Mouse (Mus musculus): ENCODE measurements at regions not wholly inside any gene's neighbourhood (a gene's known extent, or its start where the extent isn't known, plus 50 kb on each side); places are given as distances from the start of the nearest gene placed in this dataset.

- Histone ChIP-seq H3K4me2 (ENCODE audit: low read length) (no peak overlapping the region), H3K36me3 (ENCODE audit: control insufficient read depth, insufficient read depth, low read length) (no peaks in the 10 kb centered on the region), H3K4me1 (ENCODE audit: control insufficient read depth, insufficient read depth, low read depth, low read length) (peaks cover 6% of the 10 kb centered on the region; the same call in 1 of the 2 replicates), H3K27ac (ENCODE audit: low read depth, low read length) (no peak overlapping the region), H3K9me3 (ENCODE audit: control insufficient read depth, low read length) (no peaks in the 10 kb centered on the region), H3K4me3 (ENCODE audit: low read length) (no peak overlapping the region), H3K27me3 (replicated peaks; ENCODE audit: control insufficient read depth, insufficient read depth, low read length) (no peaks in the 10 kb centered on the region), H3K9ac (ENCODE audit: low read depth, low read length) (no peak overlapping the region)
- WGBS, result 29% methylated on average over 8 of the region's 8 CpGs
- ATAC-seq, result no peak
Observed at GRCm38 (mm10) chr6:89245506-89245905, 116.9 kb downstream of the Plxna1 start.

- ATAC-seq, result no peak
- Histone ChIP-seq H3K4me2 (ENCODE audit: low read length) (no peak overlapping the region), H3K4me3 (ENCODE audit: low read length) (no peak overlapping the region), H3K4me1 (ENCODE audit: control insufficient read depth, insufficient read depth, low read depth, low read length) (peaks cover 5% of the 10 kb centered on the region; the same call in 1 of the 2 replicates), H3K9me3 (ENCODE audit: control insufficient read depth, low read length) (no peaks in the 10 kb centered on the region), H3K9ac (ENCODE audit: low read depth, low read length) (no peak overlapping the region), H3K27me3 (replicated peaks; ENCODE audit: control insufficient read depth, insufficient read depth, low read length) (no peaks in the 10 kb centered on the region), H3K36me3 (ENCODE audit: control insufficient read depth, insufficient read depth, low read length) (no peaks in the 10 kb centered on the region), H3K27ac (ENCODE audit: low read depth, low read length) (no peak overlapping the region)
- 84% methylated on average over 5 of the region's 5 CpGs for WGBS
Observed at GRCm38 (mm10) chr6:89246261-89246660, 116.2 kb downstream of the Plxna1 start.

- H3K4me1 ChIP-seq (ENCODE audit: control insufficient read depth, insufficient read depth, low read depth, low read length), result peaks cover 5% of the 10 kb centered on the region; the same call in 1 of the 2 replicates
- H3K4me2 ChIP-seq (ENCODE audit: low read length), result no peak overlapping the region
- H3K4me3 ChIP-seq (ENCODE audit: low read length), result no peak overlapping the region
- ATAC-seq, result no peak
- H3K9me3 ChIP-seq (ENCODE audit: control insufficient read depth, low read length), result no peaks in the 10 kb centered on the region
- no peak overlapping the region for H3K27ac ChIP-seq (ENCODE audit: low read depth, low read length)
- H3K9ac ChIP-seq (ENCODE audit: low read depth, low read length), result no peak overlapping the region
- H3K27me3 ChIP-seq (replicated peaks; ENCODE audit: control insufficient read depth, insufficient read depth, low read length), result no peaks in the 10 kb centered on the region
- no peaks in the 10 kb centered on the region for H3K36me3 ChIP-seq (ENCODE audit: control insufficient read depth, insufficient read depth, low read length)
- WGBS, result 64% methylated on average over 9 of the region's 9 CpGs
Observed at GRCm38 (mm10) chr6:89248574-89248973, 113.8 kb downstream of the Plxna1 start.

GRCm38 (mm10) chr6:89249303-89249702 lies 113.1 kb downstream of the Plxna1 start:
- H3K9me3 ChIP-seq (ENCODE audit: control insufficient read depth, low read length), result no peaks in the 10 kb centered on the region
- peaks cover 5% of the 10 kb centered on the region; the same call in 1 of the 2 replicates for H3K4me1 ChIP-seq (ENCODE audit: control insufficient read depth, insufficient read depth, low read depth, low read length)
- H3K27ac ChIP-seq (ENCODE audit: low read depth, low read length), result no peak overlapping the region
- no peak for ATAC-seq
- WGBS, result 85% methylated on average over 8 of the region's 8 CpGs
- H3K9ac ChIP-seq (ENCODE audit: low read depth, low read length), result no peak overlapping the region
- no peaks in the 10 kb centered on the region for H3K27me3 ChIP-seq (replicated peaks; ENCODE audit: control insufficient read depth, insufficient read depth, low read length)
- H3K36me3 ChIP-seq (ENCODE audit: control insufficient read depth, insufficient read depth, low read length), result no peaks in the 10 kb centered on the region
- no peak overlapping the region for H3K4me2 ChIP-seq (ENCODE audit: low read length)
- H3K4me3 ChIP-seq (ENCODE audit: low read length), result no peak overlapping the region

DNA sequence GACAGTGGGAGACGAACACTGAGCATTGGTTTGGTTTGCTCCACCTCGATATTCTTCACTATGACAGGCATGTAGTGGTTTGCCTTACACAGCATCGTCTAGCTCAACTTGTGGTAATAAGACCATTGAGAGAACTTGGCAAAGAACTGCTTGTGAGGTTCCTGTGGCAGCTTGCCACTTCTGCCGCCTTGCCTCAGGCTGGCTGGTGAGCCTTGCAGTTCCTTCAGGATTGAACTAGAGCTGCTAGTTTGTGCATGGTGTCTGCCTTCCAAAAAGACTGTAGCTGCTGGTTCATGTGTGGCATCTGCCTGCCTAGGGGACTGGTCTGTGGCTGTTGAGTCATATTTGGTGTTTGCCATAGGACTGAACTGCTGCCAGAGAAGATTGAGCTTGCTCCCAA lies 110.8 kb downstream of the Plxna1 start:
- ATAC-seq, result no peak
- H3K4me1 ChIP-seq (ENCODE audit: control insufficient read depth, insufficient read depth, low read depth, low read length), result peaks cover 7% of the 10 kb centered on the region; the same call in 1 of the 2 replicates
- no peaks in the 10 kb centered on the region for H3K9me3 ChIP-seq (ENCODE audit: control insufficient read depth, low read length)
- WGBS, result 74% methylated on average over 4 of the region's 4 CpGs
- no peak overlapping the region for H3K27ac ChIP-seq (ENCODE audit: low read depth, low read length)
- H3K27me3 ChIP-seq (replicated peaks; ENCODE audit: control insufficient read depth, insufficient read depth, low read length), result no peaks in the 10 kb centered on the region
- no peak overlapping the region for H3K4me2 ChIP-seq (ENCODE audit: low read length)
- H3K36me3 ChIP-seq (ENCODE audit: control insufficient read depth, insufficient read depth, low read length), result no peaks in the 10 kb centered on the region
- no peak overlapping the region for H3K9ac ChIP-seq (ENCODE audit: low read depth, low read length)
- H3K4me3 ChIP-seq (ENCODE audit: low read length), result no peak overlapping the region

DNA sequence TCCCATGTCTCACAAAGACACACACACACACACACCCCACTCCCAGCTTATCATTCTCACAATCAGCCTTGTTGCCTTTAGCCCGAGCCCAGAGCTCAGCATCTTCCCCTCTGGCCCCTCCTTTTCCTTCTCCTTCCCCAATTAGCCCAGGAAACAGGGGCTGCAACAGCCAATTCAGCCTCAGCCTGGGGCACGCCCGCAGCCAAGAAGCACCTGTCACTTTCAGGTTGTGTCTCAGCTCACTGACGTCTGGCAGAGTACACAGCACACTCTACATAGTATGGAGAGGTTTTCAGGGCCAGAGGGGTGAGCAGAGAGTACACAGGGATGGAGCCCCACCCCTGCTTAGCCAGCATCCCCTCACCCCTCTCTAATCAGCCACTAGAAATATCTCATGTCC lies 106.4 kb downstream of the Plxna1 start:
- no peak overlapping the region for H3K4me3 ChIP-seq (ENCODE audit: low read length)
- H3K27me3 ChIP-seq (replicated peaks; ENCODE audit: control insufficient read depth, insufficient read depth, low read length), result no peaks in the 10 kb centered on the region
- 53% methylated on average over 4 of the region's 4 CpGs for WGBS
- no peaks in the 10 kb centered on the region for H3K9me3 ChIP-seq (ENCODE audit: control insufficient read depth, low read length)
- ATAC-seq, result no peak
- H3K36me3 ChIP-seq (ENCODE audit: control insufficient read depth, insufficient read depth, low read length), result no peaks in the 10 kb centered on the region
- H3K27ac ChIP-seq (ENCODE audit: low read depth, low read length), result no peak overlapping the region
- no peak overlapping the region for H3K9ac ChIP-seq (ENCODE audit: low read depth, low read length)
- peaks cover 2% of the 10 kb centered on the region; the same call in 1 of the 2 replicates for H3K4me1 ChIP-seq (ENCODE audit: control insufficient read depth, insufficient read depth, low read depth, low read length)
- no peak overlapping the region for H3K4me2 ChIP-seq (ENCODE audit: low read length)

DNA sequence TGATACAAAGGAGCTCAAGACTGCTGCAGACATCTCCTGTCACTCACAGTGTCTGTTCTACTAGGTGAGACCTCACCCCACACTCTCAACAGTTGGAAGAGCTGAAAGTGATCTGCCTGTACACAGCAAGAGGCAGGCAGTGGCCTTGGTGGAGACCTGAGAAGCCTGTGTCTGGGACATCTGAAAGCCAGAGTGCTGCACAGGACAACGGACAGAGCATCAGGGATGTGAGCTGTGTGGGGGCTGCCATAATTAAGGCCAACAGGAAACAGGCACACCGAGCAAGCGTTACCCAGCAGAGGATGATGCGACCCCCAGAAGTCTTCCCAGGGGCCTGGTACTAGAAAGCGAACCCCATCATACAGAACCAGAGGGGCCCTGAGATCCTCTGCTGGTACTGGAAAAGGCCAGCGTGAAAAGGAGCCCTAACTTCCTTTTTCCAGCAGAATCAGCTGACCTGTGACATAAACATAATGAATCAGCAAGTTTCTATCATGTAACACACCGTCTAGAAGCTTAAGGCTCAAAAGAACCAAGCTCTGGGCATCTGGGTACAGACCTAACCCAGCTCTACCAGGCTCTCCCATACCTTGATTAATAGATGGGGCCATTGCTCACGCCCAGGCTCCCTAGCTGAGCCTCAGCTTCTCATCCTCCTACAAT lies 105.7 kb downstream of the Plxna1 start:
- peaks cover 2% of the 10 kb centered on the region; the same call in 1 of the 2 replicates for H3K4me1 ChIP-seq (ENCODE audit: control insufficient read depth, insufficient read depth, low read depth, low read length)
- H3K9ac ChIP-seq (ENCODE audit: low read depth, low read length), result no peak overlapping the region
- H3K27me3 ChIP-seq (replicated peaks; ENCODE audit: control insufficient read depth, insufficient read depth, low read length), result no peaks in the 10 kb centered on the region
- no peak overlapping the region for H3K4me2 ChIP-seq (ENCODE audit: low read length)
- no peak overlapping the region for H3K4me3 ChIP-seq (ENCODE audit: low read length)
- no peaks in the 10 kb centered on the region for H3K36me3 ChIP-seq (ENCODE audit: control insufficient read depth, insufficient read depth, low read length)
- H3K27ac ChIP-seq (ENCODE audit: low read depth, low read length), result no peak overlapping the region
- WGBS, result 82% methylated on average over 8 of the region's 8 CpGs
- no peak for ATAC-seq
- H3K9me3 ChIP-seq (ENCODE audit: control insufficient read depth, low read length), result no peaks in the 10 kb centered on the region

- Histone ChIP-seq H3K27ac (ENCODE audit: low read depth, low read length) (no peak overlapping the region), H3K9me3 (ENCODE audit: control insufficient read depth, low read length) (no peaks in the 10 kb centered on the region), H3K9ac (ENCODE audit: low read depth, low read length) (no peak overlapping the region), H3K4me3 (ENCODE audit: low read length) (no peak overlapping the region), H3K27me3 (replicated peaks; ENCODE audit: control insufficient read depth, insufficient read depth, low read length) (no peaks in the 10 kb centered on the region), H3K4me2 (ENCODE audit: low read length) (no peak overlapping the region), H3K36me3 (ENCODE audit: control insufficient read depth, insufficient read depth, low read length) (no peaks in the 10 kb centered on the region), H3K4me1 (ENCODE audit: control insufficient read depth, insufficient read depth, low read depth, low read length) (peaks cover 2% of the 10 kb centered on the region; the same call in 1 of the 2 replicates)
- 84% methylated on average over 6 of the region's 6 CpGs for WGBS
- ATAC-seq, result no peak
Observed at GRCm38 (mm10) chr6:89257416-89257815, 105.0 kb downstream of the Plxna1 start.

DNA sequence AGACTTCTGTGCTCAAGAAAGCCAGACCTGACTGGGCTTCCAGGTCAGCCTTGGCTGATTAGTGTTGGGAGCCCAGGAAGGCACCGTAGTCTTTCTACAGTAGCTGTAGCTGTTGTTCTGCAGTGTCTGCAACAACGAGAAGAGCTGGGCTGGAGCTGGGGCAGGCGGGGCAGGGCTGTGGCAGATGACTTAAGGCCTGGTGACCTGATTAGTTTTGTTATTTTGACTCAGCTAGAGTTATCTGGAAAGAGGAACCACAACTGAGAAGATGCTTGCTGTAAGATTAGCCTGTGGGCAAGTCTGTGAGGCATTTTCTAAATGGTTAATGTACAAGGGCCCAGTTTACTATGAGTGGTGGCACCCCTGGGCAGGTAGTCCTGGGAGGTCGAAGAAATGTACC lies 104.3 kb downstream of the Plxna1 start:
- ATAC-seq, result no peak
- Histone ChIP-seq H3K9me3 (ENCODE audit: control insufficient read depth, low read length) (no peaks in the 10 kb centered on the region), H3K9ac (ENCODE audit: low read depth, low read length) (no peak overlapping the region), H3K4me3 (ENCODE audit: low read length) (no peak overlapping the region), H3K36me3 (ENCODE audit: control insufficient read depth, insufficient read depth, low read length) (no peaks in the 10 kb centered on the region), H3K4me1 (ENCODE audit: control insufficient read depth, insufficient read depth, low read depth, low read length) (peaks cover 2% of the 10 kb centered on the region; the same call in 1 of the 2 replicates), H3K27ac (ENCODE audit: low read depth, low read length) (no peak overlapping the region), H3K27me3 (replicated peaks; ENCODE audit: control insufficient read depth, insufficient read depth, low read length) (no peaks in the 10 kb centered on the region), H3K4me2 (ENCODE audit: low read length) (no peak overlapping the region)
- 89% methylated on average over 4 of the region's 4 CpGs for WGBS

Data from hindbrain, embryonic 16.5 days (tissue).